Mouse (Mus musculus): ENCODE results near the gene Adtrp. TPM values are rescaled to one million over a fixed set of nuclear protein-coding genes. Genes with fewer than 3 reads are reported as not detected.

Adtrp gene
- polyA plus RNA-seq, 1 experiment from 2014 or later: not detected

Other genes with a start within 250 kb of the Adtrp start
- gene Tmem170b, start 241.8 kb downstream of the Adtrp start, polyA plus RNA-seq (2014; fragmentation: Nextera tagmentation; extraction: Ambion mirVana): 32.5 and 46.3 TPM in 2 replicates
- 12.0 and 16.0 TPM in 2 replicates for gene Hivep1, start 204.3 kb upstream of the Adtrp start, polyA plus RNA-seq (2014; fragmentation: Nextera tagmentation; extraction: Ambion mirVana)

All from forebrain, embryonic 14.5 days (tissue).